Mouse (Mus musculus) stomach, postnatal 0 days (tissue): Measurements from ENCODE around the gene Igfbp2. TPM values are rescaled to one million over a fixed set of nuclear protein-coding genes. Genes with fewer than 3 reads are reported as not detected.

ENCODE experiments used
- ATAC-seq: fragments of 200-750 bp; cut with Nextera tagmentation; 2 replicates; pipeline ENCODE4 v1.8.0; 2017; ENCODE audit not compliant: low FRiP score, low TSS enrichment
- DNase-seq: peaks from one replicate; pipeline ENCODE4 v3.0.0-alpha.2; 2016; ENCODE audit warnings: low spot score
- H3K27ac ChIP-seq: fragments of 300-500 bp; sonication (generic); replicated peaks from 2 replicates; pipeline ENCODE4 v1.5.1; 2014; ENCODE audit warnings: mild to moderate bottlenecking, control low read depth
- H3K27me3 ChIP-seq: fragments of 300-500 bp; sonication (generic); 2 replicates; pipeline ENCODE4 v1.6.1; 2014; ENCODE audit warnings: low read length; ENCODE audit not compliant: control insufficient read depth, insufficient read depth
- H3K36me3 ChIP-seq: fragments of 300-500 bp; sonication (generic); 2 replicates; pipeline ENCODE4 v1.6.1; 2014; ENCODE audit warnings: low read length, mixed read lengths; ENCODE audit not compliant: control insufficient read depth, insufficient read depth
- H3K4me1 ChIP-seq: fragments of 300-500 bp; sonication (generic); replicated peaks from 2 replicates; pipeline ENCODE4 v1.6.1; 2014; ENCODE audit warnings: antibody characterized with exemption; ENCODE audit not compliant: control insufficient read depth, insufficient read depth
- H3K4me2 ChIP-seq: fragments of 300-500 bp; sonication (generic); replicated peaks from 2 replicates; pipeline ENCODE4 v1.6.1; 2014; ENCODE audit warnings: low read depth, mild to moderate bottlenecking, control low read depth, moderate library complexity
- H3K4me3 ChIP-seq: fragments of 300-500 bp; sonication (generic); 2 replicates; pipeline ENCODE4 v1.5.1; 2014; ENCODE audit warnings: low read depth, low read length, control low read depth
- H3K9ac ChIP-seq: fragments of 300-500 bp; sonication (generic); 2 replicates; pipeline ENCODE4 v1.6.1; 2014; ENCODE audit warnings: mild to moderate bottlenecking, low read length, control low read depth, mixed read lengths
- H3K9me3 ChIP-seq: fragments of 300-500 bp; sonication (generic); 2 replicates; pipeline ENCODE4 v1.6.1; 2016; ENCODE audit warnings: low read length; ENCODE audit not compliant: control insufficient read depth
- CTCF ChIP-seq: IDR thresholded peaks from 2 replicates; pipeline ENCODE4 v1.5.1; 2016; ENCODE audit warnings: antibody characterized with exemption, low read depth, mild to moderate bottlenecking, moderate library complexity
- EP300 ChIP-seq: optimal IDR thresholded peaks from 2 replicates; pipeline ENCODE3; 2016; ENCODE audit warnings: antibody characterized with exemption
- WGBS: fragments of 180-500 bp; shearing (Covaris S2); extraction: QIAGEN DNeasy Blood & Tissue Kit; methylation state at CpG from one replicate; pipeline ENCODE4 v1.1.7; 2014; 5-methylcytosine and 5-hydroxymethylcytosine counted together
- polyA plus RNA-seq: library from polyadenylated mRNA; unstranded; fragments of >200 nt; fragmentation: Nextera tagmentation; extraction: Ambion mirVana; gene quantifications from 2 replicates; pipeline ENCODE4 v1.2.1, GENCODE M21; 2015

Gene Igfbp2
- polyA plus RNA-seq, 1 experiment from 2014 or later: 499 TPM

DNA sequence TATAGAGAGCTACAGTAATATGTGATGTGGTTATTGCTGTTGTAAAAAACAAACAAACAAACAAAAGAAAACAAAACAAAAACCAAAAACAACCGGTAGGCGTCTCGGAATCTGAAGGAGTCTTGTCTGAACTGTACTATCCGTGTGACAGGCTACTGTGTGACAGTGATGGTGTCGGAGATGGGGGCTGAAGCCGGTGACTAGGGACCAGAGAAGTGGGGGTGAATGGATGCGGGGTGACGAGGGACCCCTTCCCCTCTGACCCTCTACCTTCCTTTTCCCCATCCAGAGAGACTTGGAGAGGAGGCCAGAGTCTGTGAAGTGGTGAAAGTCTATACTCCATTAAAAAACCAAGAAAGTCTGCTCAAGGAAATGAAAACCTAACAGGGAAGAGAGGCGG is 34.0 kb downstream of the Igfbp2 start:
- Histone ChIP-seq H3K4me1 (no peaks in the 10 kb centered on the region), H3K4me2 (no peak overlapping the region), H3K27me3 (no peaks in the 10 kb centered on the region), H3K4me3 (no peak overlapping the region), H3K36me3 (peaks cover 31% of the 10 kb centered on the region), H3K9me3 (no peaks in the 10 kb centered on the region), H3K27ac (no peak overlapping the region), H3K9ac (no peak overlapping the region)
- TF ChIP-seq EP300 (no peak), CTCF (no peak)
- 88% methylated on average over 9 of the region's 9 CpGs for WGBS
- ATAC-seq (no peak), DNase-seq (no peak)

DNA sequence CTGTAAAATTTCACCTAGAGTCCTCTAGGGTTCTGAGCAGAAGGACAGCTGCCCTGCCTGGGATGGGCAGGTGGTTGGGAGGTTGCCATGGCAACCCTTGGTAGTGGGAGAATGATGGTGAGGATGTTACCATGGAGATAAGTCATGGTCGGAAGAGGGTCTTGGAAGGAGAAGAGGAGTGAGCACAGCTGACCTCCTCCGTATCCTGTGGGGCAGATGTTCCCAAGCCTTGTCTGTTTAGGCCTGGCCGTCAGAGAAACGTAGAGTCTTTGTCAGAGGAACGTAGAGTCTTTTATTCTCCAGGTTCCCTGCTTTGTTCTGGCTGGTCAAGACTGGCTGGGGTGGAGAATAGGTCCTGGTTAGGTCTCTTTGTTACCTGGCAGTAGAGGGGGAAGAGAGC is 34.6 kb downstream of the Igfbp2 start:
- Histone ChIP-seq H3K9ac (no peak overlapping the region), H3K4me2 (no peak overlapping the region), H3K36me3 (peaks cover 34% of the 10 kb centered on the region), H3K4me3 (no peak overlapping the region), H3K27me3 (no peaks in the 10 kb centered on the region), H3K9me3 (no peaks in the 10 kb centered on the region), H3K4me1 (no peaks in the 10 kb centered on the region), H3K27ac (no peak overlapping the region)
- TF ChIP-seq CTCF (no peak), EP300 (no peak)
- ATAC-seq (no peak), DNase-seq (no peak)
- 80% methylated on average over 5 of the region's 5 CpGs for WGBS

DNA sequence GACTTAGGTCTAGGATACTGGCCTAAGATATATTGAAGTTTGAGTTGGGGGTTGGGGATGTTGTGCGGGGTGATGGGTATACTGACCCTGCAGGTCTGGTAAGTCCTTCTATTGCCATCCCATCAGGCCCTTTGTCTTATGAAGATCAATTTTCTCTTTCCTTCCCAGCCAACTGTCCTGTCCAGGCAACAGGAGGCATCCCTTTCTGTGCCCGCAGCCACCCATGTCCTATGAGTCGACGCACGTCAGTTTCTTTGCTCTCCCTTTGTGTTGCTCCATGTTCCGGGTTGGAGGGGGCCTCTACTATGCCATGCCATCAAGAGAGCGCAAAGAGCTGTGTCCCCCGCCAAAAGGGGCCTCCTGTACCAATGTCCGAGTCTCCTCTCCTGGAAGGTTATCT is 35.7 kb downstream of the Igfbp2 start:
- no peak for TF ChIP-seq CTCF
- no peak for TF ChIP-seq EP300
- Histone ChIP-seq H3K4me3 (no peak overlapping the region), H3K36me3 (peaks cover 35% of the 10 kb centered on the region), H3K9me3 (no peaks in the 10 kb centered on the region), H3K27ac (no peak overlapping the region), H3K9ac (no peak overlapping the region), H3K4me2 (no peak overlapping the region), H3K27me3 (no peaks in the 10 kb centered on the region), H3K4me1 (no peaks in the 10 kb centered on the region)
- no peak for DNase-seq
- 93% methylated on average over 9 of the region's 9 CpGs for WGBS
- no peak for ATAC-seq

DNA sequence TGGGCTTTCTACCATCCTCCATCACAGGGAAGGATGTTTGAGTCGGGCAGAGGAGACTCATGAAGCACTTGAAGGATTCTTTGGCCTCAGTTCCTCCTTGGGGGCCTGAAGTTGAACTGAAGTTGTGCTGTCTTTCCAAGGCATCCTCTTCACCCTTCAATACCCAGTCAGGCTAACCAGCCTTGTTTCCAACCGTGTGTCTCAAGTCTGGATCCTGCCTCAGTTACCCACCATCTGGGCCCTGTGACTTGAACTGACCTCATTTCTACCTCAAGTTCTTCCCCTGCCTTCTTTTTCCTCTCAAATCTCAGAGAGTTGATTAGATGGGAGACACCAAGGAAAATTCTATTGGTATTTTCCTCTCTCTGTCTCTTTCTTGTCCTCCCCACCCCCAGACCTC is 36.2 kb downstream of the Igfbp2 start:
- H3K9ac ChIP-seq: no peak overlapping the region
- peaks cover 35% of the 10 kb centered on the region for H3K36me3 ChIP-seq
- DNase-seq (no peak), ATAC-seq (no peak)
- no peaks in the 10 kb centered on the region for H3K27me3 ChIP-seq
- no peaks in the 10 kb centered on the region for H3K9me3 ChIP-seq
- H3K4me2 ChIP-seq: no peak overlapping the region
- no peak overlapping the region for H3K4me3 ChIP-seq
- no peak overlapping the region for H3K27ac ChIP-seq
- H3K4me1 ChIP-seq: no peaks in the 10 kb centered on the region
- WGBS: 77% methylated on average over 2 of the region's 2 CpGs
- TF ChIP-seq CTCF (no peak), EP300 (no peak)

DNA sequence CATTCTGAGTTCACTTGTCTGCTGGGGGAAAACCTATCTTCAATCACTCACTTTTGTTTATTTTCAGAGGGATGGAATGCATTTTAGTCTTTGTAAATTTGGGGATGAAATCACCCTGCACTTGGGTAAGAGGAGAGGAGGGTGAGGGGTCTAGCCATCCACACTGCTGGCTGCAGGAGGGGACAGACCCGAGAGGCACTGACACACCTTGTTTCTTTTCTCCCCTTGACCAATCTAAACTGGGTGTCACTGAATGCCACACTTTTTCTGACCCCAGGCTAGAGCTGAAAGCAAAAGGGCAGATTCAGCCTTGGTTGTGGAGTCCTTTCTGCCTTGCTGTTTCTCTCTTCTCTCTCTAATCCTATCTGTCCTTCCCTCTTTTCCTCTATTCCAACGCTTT is 37.4 kb downstream of the Igfbp2 start:
- Histone ChIP-seq H3K27me3 (no peaks in the 10 kb centered on the region), H3K9ac (no peak overlapping the region), H3K27ac (no peak overlapping the region), H3K4me3 (no peak overlapping the region), H3K4me1 (no peaks in the 10 kb centered on the region), H3K36me3 (peaks cover 35% of the 10 kb centered on the region), H3K4me2 (no peak overlapping the region), H3K9me3 (no peaks in the 10 kb centered on the region)
- ATAC-seq: no peak
- 62% methylated on average over 2 of the region's 2 CpGs for WGBS
- no peak for TF ChIP-seq CTCF
- no peak for TF ChIP-seq EP300
- no peak for DNase-seq

DNA sequence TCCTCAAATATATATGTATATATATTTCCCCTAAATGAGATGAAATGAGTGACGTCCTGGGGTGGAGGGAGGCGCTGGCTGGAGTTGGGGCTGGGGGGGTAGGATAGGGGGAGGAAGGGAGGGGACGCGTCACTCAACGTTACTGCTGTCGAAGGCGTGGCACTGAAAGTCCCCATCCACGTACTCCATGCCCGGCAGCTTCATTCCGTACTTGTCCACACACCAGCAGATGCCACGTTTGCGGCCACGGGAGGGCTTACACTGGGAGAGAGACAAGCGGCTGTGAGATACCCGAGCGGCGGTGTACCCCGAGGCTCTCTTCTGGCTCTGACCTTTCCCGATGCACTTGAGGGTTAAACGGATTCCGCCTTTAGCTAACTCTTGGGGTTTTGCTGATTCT is 37.9 kb downstream of the Igfbp2 start:
- H3K9me3 ChIP-seq: no peaks in the 10 kb centered on the region
- H3K4me3 ChIP-seq: no peak overlapping the region
- no peak overlapping the region for H3K27ac ChIP-seq
- DNase-seq (no peak), ATAC-seq (no peak)
- no peak overlapping the region for H3K4me2 ChIP-seq
- no peak overlapping the region for H3K9ac ChIP-seq
- TF ChIP-seq EP300 (no peak), CTCF (no peak)
- H3K27me3 ChIP-seq: no peaks in the 10 kb centered on the region
- peaks cover 35% of the 10 kb centered on the region for H3K36me3 ChIP-seq
- H3K4me1 ChIP-seq: no peaks in the 10 kb centered on the region
- 77% methylated on average over 21 of the region's 21 CpGs for WGBS
